Mouse (Mus musculus) forebrain, embryonic 13.5 days (tissue): ENCODE measurements around the gene Pax3. TPM values are rescaled to one million over a fixed set of nuclear protein-coding genes. Genes with fewer than 3 reads are reported as not detected.

Experiments used
- ATAC-seq: fragments of 200-750 bp; cut with Nextera tagmentation; 2 replicates; pipeline ENCODE4 v1.8.0; 2017
- H3K27ac ChIP-seq: fragments of 300-500 bp; sonication (generic); 2 replicates; pipeline ENCODE4 v1.5.1; 2015; ENCODE audit warnings: inconsistent platforms, mild to moderate bottlenecking, moderate library complexity
- H3K27me3 ChIP-seq: fragments of 300-500 bp; sonication (generic); 2 replicates; pipeline ENCODE4 v1.6.1; 2015; ENCODE audit warnings: mild to moderate bottlenecking, inconsistent platforms
- H3K36me3 ChIP-seq: fragments of 300-500 bp; sonication (generic); 2 replicates; pipeline ENCODE4 v1.6.1; 2015; ENCODE audit warnings: mild to moderate bottlenecking, inconsistent platforms; ENCODE audit not compliant: poor library complexity, severe bottlenecking
- H3K4me1 ChIP-seq: fragments of 300-500 bp; sonication (generic); 2 replicates; pipeline ENCODE4 v1.6.1; 2015; ENCODE audit warnings: inconsistent platforms
- H3K4me2 ChIP-seq: fragments of 300-500 bp; sonication (generic); 2 replicates; pipeline ENCODE4 v1.6.1; 2015; ENCODE audit warnings: inconsistent platforms, mild to moderate bottlenecking, moderate library complexity
- H3K4me3 ChIP-seq: fragments of 300-500 bp; sonication (generic); 2 replicates; pipeline ENCODE4 v1.5.1; 2015; ENCODE audit warnings: mild to moderate bottlenecking, inconsistent platforms
- H3K9ac ChIP-seq: fragments of 300-500 bp; sonication (generic); 2 replicates; pipeline ENCODE4 v1.6.1; 2015; ENCODE audit warnings: mild to moderate bottlenecking, inconsistent platforms
- H3K9me3 ChIP-seq: fragments of 300-500 bp; sonication (generic); replicated peaks from 2 replicates; pipeline ENCODE4 v1.6.1; 2016; ENCODE audit warnings: inconsistent platforms
- WGBS: fragments of 180-500 bp; shearing (Covaris S2); methylation state at CpG from one replicate; pipeline ENCODE4 v1.1.7; 2015; 5-methylcytosine and 5-hydroxymethylcytosine counted together
- polyA plus RNA-seq: library from polyadenylated mRNA; unstranded; fragments of >200 nt; fragmentation: Nextera tagmentation; extraction: Ambion mirVana; gene quantifications from 2 replicates; pipeline ENCODE4 v1.2.1, GENCODE M21; 2015

Pax3 gene
- polyA plus RNA-seq, 1 experiment from 2014 or later = 0.53 TPM

- no peaks in the 10 kb centered on the region for H3K36me3 ChIP-seq
- no peak for ATAC-seq
- 60% methylated on average over 6 of the region's 6 CpGs for WGBS
Measured at GRCm38 (mm10) chr1:78110311-78110710, 86.6 kb downstream of the Pax3 start.

GRCm38 (mm10) chr1:78103511-78103910 lies 93.4 kb downstream of the Pax3 start:
- no peaks in the 10 kb centered on the region for H3K36me3 ChIP-seq
- peaks cover 4% of the 10 kb centered on the region for H3K27me3 ChIP-seq
- no peak for ATAC-seq
- no peak overlapping the region for H3K27ac ChIP-seq
- 82% methylated on average over 7 of the region's 7 CpGs for WGBS
- H3K9me3 ChIP-seq = no peaks in the 10 kb centered on the region
- no peak overlapping the region for H3K4me3 ChIP-seq
- H3K4me1 ChIP-seq = no peaks in the 10 kb centered on the region
- no peak overlapping the region for H3K4me2 ChIP-seq
- H3K9ac ChIP-seq = no peak overlapping the region

More at GRCm38 (mm10) chr1:78110311-78110710, 86.6 kb downstream of the Pax3 start:
- Histone ChIP-seq H3K4me1 (no peaks in the 10 kb centered on the region), H3K27me3 (peaks cover 10% of the 10 kb centered on the region), H3K4me2 (no peak overlapping the region), H3K9ac (no peak overlapping the region), H3K4me3 (no peak overlapping the region), H3K9me3 (no peaks in the 10 kb centered on the region), H3K27ac (no peak overlapping the region)

- Histone ChIP-seq H3K4me3 (no peak overlapping the region), H3K27ac (no peak overlapping the region), H3K9me3 (no peaks in the 10 kb centered on the region), H3K27me3 (no peaks in the 10 kb centered on the region), H3K36me3 (no peaks in the 10 kb centered on the region), H3K9ac (no peak overlapping the region), H3K4me1 (no peaks in the 10 kb centered on the region), H3K4me2 (no peak overlapping the region)
- 92% methylated on average over 4 of the region's 4 CpGs for WGBS
- ATAC-seq = no peak
Measured at GRCm38 (mm10) chr1:78093619-78094018, 103.3 kb downstream of the Pax3 start.

- Histone ChIP-seq H3K27ac (no peak overlapping the region), H3K9ac (no peak overlapping the region), H3K4me3 (no peak overlapping the region), H3K27me3 (0 out of 2 replicates have a peak, but pooled peaks cover 4% of the 10 kb centered on the region), H3K4me2 (no peak overlapping the region), H3K9me3 (no peaks in the 10 kb centered on the region), H3K4me1 (no peaks in the 10 kb centered on the region), H3K36me3 (no peaks in the 10 kb centered on the region)
- no peak for ATAC-seq
- WGBS = 73% methylated on average over 2 of the region's 2 CpGs
Measured at GRCm38 (mm10) chr1:78088646-78089045, 108.3 kb downstream of the Pax3 start.

GRCm38 (mm10) chr1:78081761-78082160 lies 115.2 kb downstream of the Pax3 start:
- no peaks in the 10 kb centered on the region for H3K4me1 ChIP-seq
- H3K27me3 ChIP-seq = peaks cover 17% of the 10 kb centered on the region
- no peak overlapping the region for H3K9ac ChIP-seq
- WGBS = 61% methylated on average over 18 of the region's 18 CpGs
- no peak overlapping the region for H3K4me2 ChIP-seq
- no peak overlapping the region for H3K27ac ChIP-seq
- H3K36me3 ChIP-seq = no peaks in the 10 kb centered on the region
- H3K4me3 ChIP-seq = no peak overlapping the region
- no peaks in the 10 kb centered on the region for H3K9me3 ChIP-seq
- no peak for ATAC-seq

- H3K9me3 ChIP-seq = no peaks in the 10 kb centered on the region
- H3K9ac ChIP-seq = no peak overlapping the region
- H3K27ac ChIP-seq = no peak overlapping the region
- no peak for ATAC-seq
- no peaks in the 10 kb centered on the region for H3K36me3 ChIP-seq
- H3K4me3 ChIP-seq = no peak overlapping the region
- H3K4me1 ChIP-seq = no peaks in the 10 kb centered on the region
- no peaks in the 10 kb centered on the region for H3K27me3 ChIP-seq
- 62% methylated on average over 5 of the region's 5 CpGs for WGBS
- H3K4me2 ChIP-seq = no peak overlapping the region
Measured at GRCm38 (mm10) chr1:78060850-78061249, 136.1 kb downstream of the Pax3 start.

- Histone ChIP-seq H3K9ac (no peak overlapping the region), H3K4me2 (no peak overlapping the region), H3K9me3 (no peaks in the 10 kb centered on the region), H3K4me1 (no peaks in the 10 kb centered on the region), H3K36me3 (no peaks in the 10 kb centered on the region), H3K4me3 (no peak overlapping the region), H3K27ac (no peak overlapping the region), H3K27me3 (no peaks in the 10 kb centered on the region)
- 80% methylated on average over 4 of the region's 4 CpGs for WGBS
- no peak for ATAC-seq
Measured at GRCm38 (mm10) chr1:78057939-78058338, 139.0 kb downstream of the Pax3 start.

- Histone ChIP-seq H3K4me2 (no peak overlapping the region), H3K9ac (no peak overlapping the region), H3K36me3 (no peaks in the 10 kb centered on the region), H3K4me1 (no peaks in the 10 kb centered on the region), H3K27me3 (no peaks in the 10 kb centered on the region), H3K9me3 (no peaks in the 10 kb centered on the region), H3K4me3 (no peak overlapping the region), H3K27ac (no peak overlapping the region)
- 62% methylated on average over 6 of the region's 6 CpGs for WGBS
- ATAC-seq = no peak
Measured at GRCm38 (mm10) chr1:78053677-78054076, 143.3 kb downstream of the Pax3 start.

Other genes with a start within 250 kb of the Pax3 start
- 0.37 and 0.62 TPM in 2 replicates for gene Sgpp2, start 113.2 kb upstream of the Pax3 start, polyA plus RNA-seq